Mouse (Mus musculus): ENCODE data around the gene Arhgap6. TPM values are rescaled to one million over a fixed set of nuclear protein-coding genes. Genes with fewer than 3 reads are reported as not detected.

The Arhgap6 gene
- polyA plus RNA-seq, 1 experiment from 2014 or later: 2.6 TPM

GRCm38 (mm10) chrX:169085871-169086270 is 291.0 kb downstream of the Arhgap6 start:
- WGBS: 16% methylated on average over 5 of the region's 5 CpGs
- no peak for ATAC-seq (ENCODE audit: low FRiP score)
- no peak overlapping the region for H3K9ac ChIP-seq

GRCm38 (mm10) chrX:169089221-169089620 is 294.3 kb downstream of the Arhgap6 start:
- ATAC-seq (ENCODE audit: low FRiP score) (no peak), DNase-seq (ENCODE audit: low spot score) (no peak)
- H3K27ac ChIP-seq: no peak overlapping the region
- H3K9me3 ChIP-seq (ENCODE audit: control insufficient read depth, low read length): no peaks in the 10 kb centered on the region
- H3K27me3 ChIP-seq (ENCODE audit: control insufficient read depth, insufficient read depth, low read length): peaks cover 13% of the 10 kb centered on the region
- H3K36me3 ChIP-seq (replicated peaks; ENCODE audit: control insufficient read depth, insufficient read depth): no peaks in the 10 kb centered on the region
- no peak overlapping the region for H3K9ac ChIP-seq
- WGBS: 79% methylated on average over 2 of the region's 2 CpGs
- H3K4me3 ChIP-seq (replicated peaks; ENCODE audit: low read length): no peak overlapping the region
- H3K4me2 ChIP-seq (replicated peaks): no peak overlapping the region
- no peaks in the 10 kb centered on the region for H3K4me1 ChIP-seq (replicated peaks; ENCODE audit: control insufficient read depth, insufficient read depth, low read length)

More at GRCm38 (mm10) chrX:169085871-169086270, 291.0 kb downstream of the Arhgap6 start:
- H3K27me3 ChIP-seq (ENCODE audit: control insufficient read depth, insufficient read depth, low read length): peaks cover 16% of the 10 kb centered on the region
- no peak overlapping the region for H3K4me3 ChIP-seq (replicated peaks; ENCODE audit: low read length)
- no peaks in the 10 kb centered on the region for H3K4me1 ChIP-seq (replicated peaks; ENCODE audit: control insufficient read depth, insufficient read depth, low read length)
- peak; percentile 68 for DNase-seq (ENCODE audit: low spot score)
- H3K4me2 ChIP-seq (replicated peaks): no peak overlapping the region
- H3K9me3 ChIP-seq (ENCODE audit: control insufficient read depth, low read length): no peaks in the 10 kb centered on the region
- H3K27ac ChIP-seq: no peak overlapping the region
- H3K36me3 ChIP-seq (replicated peaks; ENCODE audit: control insufficient read depth, insufficient read depth): no peaks in the 10 kb centered on the region

- no peak overlapping the region for H3K27ac ChIP-seq
- H3K9ac ChIP-seq: no peak overlapping the region
- H3K4me3 ChIP-seq (replicated peaks; ENCODE audit: low read length): no peak overlapping the region
- ATAC-seq (ENCODE audit: low FRiP score) (no peak), DNase-seq (ENCODE audit: low spot score) (no peak)
- no peaks in the 10 kb centered on the region for H3K4me1 ChIP-seq (replicated peaks; ENCODE audit: control insufficient read depth, insufficient read depth, low read length)
- H3K36me3 ChIP-seq (replicated peaks; ENCODE audit: control insufficient read depth, insufficient read depth): no peaks in the 10 kb centered on the region
- 83% methylated on average over 2 of the region's 2 CpGs for WGBS
- H3K9me3 ChIP-seq (ENCODE audit: control insufficient read depth, low read length): no peaks in the 10 kb centered on the region
- no peak overlapping the region for H3K4me2 ChIP-seq (replicated peaks)
- peaks cover 9% of the 10 kb centered on the region; the same call in 1 of the 2 replicates for H3K27me3 ChIP-seq (ENCODE audit: control insufficient read depth, insufficient read depth, low read length)
These were observed 299.7 kb downstream of the Arhgap6 start for GRCm38 (mm10) chrX:169094601-169095000.

- Histone ChIP-seq H3K36me3 (replicated peaks; ENCODE audit: control insufficient read depth, insufficient read depth) (no peaks in the 10 kb centered on the region), H3K27me3 (ENCODE audit: control insufficient read depth, insufficient read depth, low read length) (peaks cover 9% of the 10 kb centered on the region; the same call in 1 of the 2 replicates), H3K4me1 (replicated peaks; ENCODE audit: control insufficient read depth, insufficient read depth, low read length) (no peaks in the 10 kb centered on the region), H3K4me3 (replicated peaks; ENCODE audit: low read length) (no peak overlapping the region), H3K27ac (no peak overlapping the region), H3K9me3 (ENCODE audit: control insufficient read depth, low read length) (no peaks in the 10 kb centered on the region), H3K9ac (no peak overlapping the region), H3K4me2 (replicated peaks) (no peak overlapping the region)
- DNase-seq (ENCODE audit: low spot score): no peak
- no peak for ATAC-seq (ENCODE audit: low FRiP score)
These were observed 300.7 kb downstream of the Arhgap6 start for GRCm38 (mm10) chrX:169095584-169095983.

GRCm38 (mm10) chrX:169102665-169103064 is 307.8 kb downstream of the Arhgap6 start:
- no peaks in the 10 kb centered on the region for H3K4me1 ChIP-seq (replicated peaks; ENCODE audit: control insufficient read depth, insufficient read depth, low read length)
- WGBS: 72% methylated on average over 1 of the region's 1 CpGs
- no peak overlapping the region for H3K4me3 ChIP-seq (replicated peaks; ENCODE audit: low read length)
- H3K27me3 ChIP-seq (ENCODE audit: control insufficient read depth, insufficient read depth, low read length): peaks cover 8% of the 10 kb centered on the region; the same call in 1 of the 2 replicates
- ATAC-seq (ENCODE audit: low FRiP score) (no peak), DNase-seq (ENCODE audit: low spot score) (no peak)
- H3K27ac ChIP-seq: no peak overlapping the region
- no peaks in the 10 kb centered on the region for H3K9me3 ChIP-seq (ENCODE audit: control insufficient read depth, low read length)
- no peak overlapping the region for H3K9ac ChIP-seq
- no peaks in the 10 kb centered on the region for H3K36me3 ChIP-seq (replicated peaks; ENCODE audit: control insufficient read depth, insufficient read depth)
- no peak overlapping the region for H3K4me2 ChIP-seq (replicated peaks)

- no peak overlapping the region for H3K4me2 ChIP-seq (replicated peaks)
- 70% methylated on average over 4 of the region's 4 CpGs for WGBS
- peaks cover 14% of the 10 kb centered on the region for H3K27me3 ChIP-seq (ENCODE audit: control insufficient read depth, insufficient read depth, low read length)
- H3K27ac ChIP-seq: no peak overlapping the region
- ATAC-seq (ENCODE audit: low FRiP score) (no peak), DNase-seq (ENCODE audit: low spot score) (no peak)
- no peaks in the 10 kb centered on the region for H3K36me3 ChIP-seq (replicated peaks; ENCODE audit: control insufficient read depth, insufficient read depth)
- H3K9ac ChIP-seq: no peak overlapping the region
- H3K4me1 ChIP-seq (replicated peaks; ENCODE audit: control insufficient read depth, insufficient read depth, low read length): no peaks in the 10 kb centered on the region
- no peak overlapping the region for H3K4me3 ChIP-seq (replicated peaks; ENCODE audit: low read length)
- no peaks in the 10 kb centered on the region for H3K9me3 ChIP-seq (ENCODE audit: control insufficient read depth, low read length)
These were observed 311.2 kb downstream of the Arhgap6 start for GRCm38 (mm10) chrX:169106048-169106622.

- Histone ChIP-seq H3K36me3 (replicated peaks; ENCODE audit: control insufficient read depth, insufficient read depth) (no peaks in the 10 kb centered on the region), H3K4me2 (replicated peaks) (no peak overlapping the region), H3K4me1 (replicated peaks; ENCODE audit: control insufficient read depth, insufficient read depth, low read length) (no peaks in the 10 kb centered on the region), H3K27ac (no peak overlapping the region), H3K4me3 (replicated peaks; ENCODE audit: low read length) (no peak overlapping the region), H3K9me3 (ENCODE audit: control insufficient read depth, low read length) (no peaks in the 10 kb centered on the region), H3K27me3 (ENCODE audit: control insufficient read depth, insufficient read depth, low read length) (peaks cover 14% of the 10 kb centered on the region), H3K9ac (no peak overlapping the region)
- 89% methylated on average over 2 of the region's 2 CpGs for WGBS
- DNase-seq (ENCODE audit: low spot score) (no peak), ATAC-seq (ENCODE audit: low FRiP score) (no peak)
These were observed 312.5 kb downstream of the Arhgap6 start for GRCm38 (mm10) chrX:169107372-169107771.

- 89% methylated on average over 3 of the region's 3 CpGs for WGBS
- Histone ChIP-seq H3K36me3 (replicated peaks; ENCODE audit: control insufficient read depth, insufficient read depth) (no peaks in the 10 kb centered on the region), H3K9me3 (ENCODE audit: control insufficient read depth, low read length) (no peaks in the 10 kb centered on the region), H3K4me1 (replicated peaks; ENCODE audit: control insufficient read depth, insufficient read depth, low read length) (no peaks in the 10 kb centered on the region), H3K27me3 (ENCODE audit: control insufficient read depth, insufficient read depth, low read length) (peaks cover 9% of the 10 kb centered on the region; the same call in 1 of the 2 replicates), H3K4me3 (replicated peaks; ENCODE audit: low read length) (no peak overlapping the region), H3K27ac (no peak overlapping the region), H3K4me2 (replicated peaks) (no peak overlapping the region), H3K9ac (no peak overlapping the region)
- ATAC-seq (ENCODE audit: low FRiP score): no peak
- DNase-seq (ENCODE audit: low spot score): no peak
These were observed 315.1 kb downstream of the Arhgap6 start for GRCm38 (mm10) chrX:169110031-169110430.

- DNase-seq (ENCODE audit: low spot score) (no peak), ATAC-seq (ENCODE audit: low FRiP score) (no peak)
- no peak overlapping the region for H3K4me2 ChIP-seq (replicated peaks)
- no peak overlapping the region for H3K27ac ChIP-seq
- no peak overlapping the region for H3K9ac ChIP-seq
- 69% methylated on average over 4 of the region's 4 CpGs for WGBS
- no peak overlapping the region for H3K4me3 ChIP-seq (replicated peaks; ENCODE audit: low read length)
- H3K27me3 ChIP-seq (ENCODE audit: control insufficient read depth, insufficient read depth, low read length): peaks cover 9% of the 10 kb centered on the region; the same call in 1 of the 2 replicates
- H3K36me3 ChIP-seq (replicated peaks; ENCODE audit: control insufficient read depth, insufficient read depth): no peaks in the 10 kb centered on the region
- H3K9me3 ChIP-seq (ENCODE audit: control insufficient read depth, low read length): no peaks in the 10 kb centered on the region
- no peaks in the 10 kb centered on the region for H3K4me1 ChIP-seq (replicated peaks; ENCODE audit: control insufficient read depth, insufficient read depth, low read length)
These were observed 317.8 kb downstream of the Arhgap6 start for GRCm38 (mm10) chrX:169112662-169113061.

All from hindbrain, embryonic 14.5 days (tissue).